Comparison of ENCODE assay signal across 7 mouse cellular contexts in the genomic region with DNA sequence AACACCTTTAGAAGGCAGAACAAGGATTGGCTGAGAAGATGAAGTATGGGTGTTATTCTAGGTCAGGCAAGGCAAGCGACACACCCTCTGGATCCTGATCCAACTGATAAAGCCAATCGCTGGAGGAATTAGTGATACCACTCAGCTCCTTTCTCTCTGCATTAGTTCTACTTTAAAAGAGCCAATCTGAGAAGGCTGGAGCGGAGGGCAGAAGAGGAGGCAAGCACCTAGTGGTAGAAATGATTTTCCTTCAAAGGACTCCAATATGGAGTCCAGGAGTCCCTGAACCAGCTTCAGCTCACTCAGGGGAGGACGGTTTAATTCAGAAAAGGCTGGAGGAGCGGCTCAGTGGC.
DNase-seq lines count a peak whose midpoint lies in the region; ATAC-seq and TF ChIP-seq lines count a peak whose summit lies in the region.

No protein-coding gene starts in this region.

- peak; percentile 59 for DNase-seq in CH12.LX (ENCODE audit: extremely low read depth)
- DNase-seq in ES-E14 (ENCODE audit: low read depth, low spot score) = no peak
- DNase-seq in spleen, postnatal 4 days (ENCODE audit: low spot score in 2 of 2) = no peak
- no peak for DNase-seq in cerebellum, adult 9-10 months
- DNase-seq in ovary, adult 18-20 months (ENCODE audit: low spot score) = no peak

- 46% methylated on average over 5 of the region's 5 CpGs for WGBS in heart, embryonic 16.5 days

- H3K36me3 ChIP-seq in CH12.LX (replicated peaks in 1 of 2; ENCODE audit: control insufficient read depth in 1 of 2, insufficient read depth in 1 of 2, low read length in 1 of 2) (peaks cover 12 to 41% of the 10 kb centered on the region in 2 experiments), ES-E14 (ENCODE audit: control insufficient read depth, insufficient read depth, low read length, poor library complexity, severe bottlenecking) (no peaks in the 10 kb centered on the region; the same call in 1 of the 2 replicates)
- H3K36me3 ChIP-seq in heart, embryonic 16.5 days (ENCODE audit: control insufficient read depth, insufficient read depth) = no peaks in the 10 kb centered on the region

- H3K4me3 ChIP-seq in CH12.LX (replicated peaks in 1 of 3; ENCODE audit: low read depth in 2 of 3, low read length in 2 of 3, poor library complexity in 1 of 3) (peak overlapping the region; percentile 82 to 96 (median 86)), ES-E14 (ENCODE audit: insufficient read depth in 1 of 2, low read depth in 1 of 2, low read length in 2 of 2, poor library complexity in 1 of 2, severe bottlenecking in 1 of 2) (peak overlapping the region; percentile 76 to 77)
- peak overlapping the region; percentile 88 for H3K4me3 ChIP-seq in heart, embryonic 16.5 days (ENCODE audit: low read length)

- H3K27me3 ChIP-seq in CH12.LX (replicated peaks) = no peaks in the 10 kb centered on the region
- H3K27me3 ChIP-seq in heart, embryonic 16.5 days (ENCODE audit: control insufficient read depth, insufficient read depth, low read length) = no peaks in the 10 kb centered on the region

- H3K4me1 ChIP-seq in CH12.LX (ENCODE audit: control insufficient read depth in 1 of 2, insufficient read depth in 2 of 2) (peaks cover 17 to 56% of the 10 kb centered on the region in 2 experiments), ES-E14 (ENCODE audit: control insufficient read depth in 2 of 2, insufficient read depth in 2 of 2, low read length in 2 of 2, poor library complexity in 1 of 2) (0 out of 4 replicates have a peak, but pooled peaks cover 0 to 2% of the 10 kb centered on the region in 2 experiments)
- peaks cover 7% of the 10 kb centered on the region; the same call in 1 of the 2 replicates for H3K4me1 ChIP-seq in heart, embryonic 16.5 days (ENCODE audit: control insufficient read depth, insufficient read depth, low read length)

- in situ Hi-C loops in CH12.LX (cut with MboI; ENCODE audit: low pct_ligation_motif_present, low pct_unique_long_range_greater_than_20kb, low sequenced_read_pairs) (no loop called here), ES-E14 (cut with MboI; ENCODE audit: low sequenced_read_pairs in 2 of 2, unreplicated experiment in 2 of 2) (no loop called here)

- H3K9ac ChIP-seq in CH12.LX (ENCODE audit: insufficient read depth, low read depth) (peak overlapping the region; percentile 96), ES-E14 (ENCODE audit: insufficient read depth, low read depth, low read length, poor library complexity, severe bottlenecking) (peak overlapping the region; percentile 75)
- H3K9ac ChIP-seq in heart, embryonic 16.5 days (ENCODE audit: low read length) = peak overlapping the region; percentile 95

- dilution Hi-C loops in CH12.LX (cut with MboI; ENCODE audit: extremely low pct_ligation_motif_present, extremely low pct_unique_long_range_greater_than_20kb, low sequenced_read_pairs) = no loop called here

- H3K79me2 ChIP-seq in CH12.LX (replicated peaks; ENCODE audit: control insufficient read depth, extremely low read depth, insufficient read depth, poor library complexity, severe bottlenecking) = peaks cover 62% of the 10 kb centered on the region

- ATAC-seq in heart, embryonic 16.5 days (replicated peaks; ENCODE audit: extremely low read depth, insufficient read depth, low FRiP score) = no peak
- peak; percentile 8; the same call in 1 of the 2 replicates for ATAC-seq in megakaryocyte, adult 5-6 weeks (ENCODE audit: poor library complexity, severe bottlenecking)

- H3K27ac ChIP-seq in CH12.LX (ENCODE audit: insufficient read depth, low read depth) (peak overlapping the region; percentile 38; the same call in 1 of the 2 replicates), ES-E14 (ENCODE audit: insufficient read depth, low read depth, low read length, poor library complexity, severe bottlenecking) (no peak overlapping the region)
- H3K27ac ChIP-seq in heart, embryonic 16.5 days (ENCODE audit: low read length) = peak overlapping the region; percentile 88

- no peak for TF ChIP-seq POLR2A in CH12.LX (IDR thresholded peaks at IDR 0.05; ENCODE audit: low read depth, low read length)

- TF ChIP-seq RAD21 in CH12.LX (IDR thresholded peaks at IDR 0.05; ENCODE audit: low read depth, low read length) = no peak

- peak overlapping the region; percentile 42 for H3K4me2 ChIP-seq in CH12.LX (ENCODE audit: insufficient read depth, low read depth, poor library complexity, severe bottlenecking)
- H3K4me2 ChIP-seq in heart, embryonic 16.5 days (ENCODE audit: low read depth, low read length) = peak overlapping the region; percentile 82

- H3K9me3 ChIP-seq in CH12.LX (replicated peaks; ENCODE audit: low read length) (peaks cover 3% of the 10 kb centered on the region), ES-E14 (ENCODE audit: control insufficient read depth, insufficient read depth, low read depth, low read length) (no peaks in the 10 kb centered on the region)
- H3K9me3 ChIP-seq in heart, embryonic 16.5 days (replicated peaks; ENCODE audit: control insufficient read depth, low read length) = no peaks in the 10 kb centered on the region; the same call in 1 of the 2 replicates

- TF ChIP-seq CTCF in CH12.LX (conservative IDR thresholded peaks at IDR 0.05 in 1 of 2, IDR thresholded peaks at IDR 0.05 in 1 of 2; ENCODE audit: low read depth in 2 of 2, low read length in 2 of 2) = peak in 1 of 2 experiments; percentile 36; a peak in 2 of 4 replicates

- TF ChIP-seq EP300 in CH12.LX (IDR thresholded peaks at IDR 0.05; ENCODE audit: low read length) = no peak

TF ChIP-seq in CH12.LX, 34 proteins besides CTCF, POLR2A, EP300 and RAD21:
- TF ChIP-seq MYC (IDR thresholded peaks at IDR 0.05; ENCODE audit: low read depth, low read length) (no peak), MAFK (IDR thresholded peaks at IDR 0.05; ENCODE audit: insufficient replicate concordance, low read length) (no peak), RCOR1 (conservative IDR thresholded peaks at IDR 0.05; ENCODE audit: low read depth, low read length) (no peak), BHLHE40 (IDR thresholded peaks at IDR 0.05; ENCODE audit: low read depth, low read length) (no peak), MXI1 (IDR thresholded peaks at IDR 0.05; ENCODE audit: low read depth, low read length) (no peak), NRF1 (IDR thresholded peaks at IDR 0.05; ENCODE audit: low read depth, low read length) (no peak), NELFE (IDR thresholded peaks at IDR 0.05; ENCODE audit: low read depth, low read length) (no peak), TBP (conservative IDR thresholded peaks at IDR 0.05; ENCODE audit: low read depth, low read length) (no peak), KAT2A (IDR thresholded peaks at IDR 0.05; ENCODE audit: insufficient replicate concordance, low read length) (no peak), GABPA (IDR thresholded peaks at IDR 0.05; ENCODE audit: insufficient replicate concordance, low read depth, low read length) (no peak), MEF2A (IDR thresholded peaks at IDR 0.05; ENCODE audit: borderline replicate concordance, low read depth, low read length) (no peak), IRF4 (IDR thresholded peaks at IDR 0.05; ENCODE audit: low read depth, low read length) (no peak), HCFC1 (IDR thresholded peaks at IDR 0.05; ENCODE audit: low read depth, low read length) (no peak), UBTF (IDR thresholded peaks at IDR 0.05; ENCODE audit: low read depth, low read length) (no peak), MAZ (IDR thresholded peaks at IDR 0.05; ENCODE audit: low read depth, low read length) (no peak), CHD1 (IDR thresholded peaks at IDR 0.05; ENCODE audit: low read depth, low read length) (no peak), E2F4 (IDR thresholded peaks at IDR 0.05; ENCODE audit: insufficient replicate concordance, low read depth, low read length) (no peak)

TF ChIP-seq in ES-E14, 5 proteins besides CTCF, POLR2A, EP300 and RAD21:
- TF ChIP-seq ZNF384 (IDR thresholded peaks at IDR 0.05; ENCODE audit: low read depth, low read length) = no peak
- TF ChIP-seq CHD2 (IDR thresholded peaks at IDR 0.05; ENCODE audit: low read depth, low read length) = no peak
- TF ChIP-seq ZC3H11A (IDR thresholded peaks at IDR 0.05; ENCODE audit: borderline replicate concordance, low read depth, low read length) = no peak
- TF ChIP-seq MAFK (IDR thresholded peaks at IDR 0.05; ENCODE audit: insufficient read depth, low read depth, low read length) = no peak
- TF ChIP-seq HCFC1 (IDR thresholded peaks at IDR 0.05; ENCODE audit: borderline replicate concordance, insufficient read depth, low read length) = no peak
